Mouse (Mus musculus) megakaryocyte, embryonic 14.5 days (primary cell): Measurements from ENCODE around the gene Ugt1a6b. TPM values are rescaled to one million over a fixed set of nuclear protein-coding genes. Genes with fewer than 3 reads are reported as not detected.
"Not testable (repeated sequence)": the region's sequence is repeated elsewhere in the genome, so short reads cannot be mapped to it uniquely, and the experiment has no call there.

Experiments used
- H3K27me3 ChIP-seq: replicated peaks from 2 replicates; pipeline ENCODE3; 2012; ENCODE audit warnings: inconsistent platforms
- H3K36me3 ChIP-seq: replicated peaks from 2 replicates; pipeline ENCODE3; 2012; ENCODE audit warnings: low read length, inconsistent platforms, mixed read lengths
- H3K4me1 ChIP-seq: 2 replicates; pipeline ENCODE4 v1.6.1; 2012; ENCODE audit warnings: inconsistent platforms
- H3K4me3 ChIP-seq: replicated peaks from 2 replicates; pipeline ENCODE3; 2012; ENCODE audit warnings: moderate library complexity, mild to moderate bottlenecking, inconsistent platforms
- H3K9me3 ChIP-seq: 2 replicates; pipeline ENCODE4 v1.6.1; 2012; ENCODE audit warnings: inconsistent platforms
- FLI1 ChIP-seq: IDR thresholded peaks from 2 replicates; pipeline ENCODE4 v1.6.1; 2012; ENCODE audit warnings: low read length, inconsistent platforms, mixed read lengths
- GATA1 ChIP-seq: IDR thresholded peaks from 3 replicates; pipeline ENCODE4 v1.6.1; 2012; ENCODE audit warnings: mixed read lengths, low read length, inconsistent platforms, borderline replicate concordance
- polyA plus RNA-seq: library from polyadenylated mRNA; stranded (reverse); fragments of >175 nt; gene quantifications from 2 replicates; pipeline ENCODE4 v1.2.3, GENCODE M21; 2012; ENCODE audit warnings: low replicate concordance; ENCODE audit not compliant: insufficient read depth

Ugt1a6b gene
- polyA plus RNA-seq, 1 experiment = not detected

GRCm38 (mm10) chr1:88094941-88095492 is 8.0 kb upstream of the Ugt1a6b start, which contains the start of gene Ugt1a7c:
Ugt1a7c (plus strand) TSS chr1:88095062.
- Histone ChIP-seq H3K36me3 (no peaks in the 10 kb centered on the region), H3K27me3 (no peaks in the 10 kb centered on the region), H3K9me3 (no peaks in the 10 kb centered on the region), H3K4me3 (peak within 1 kb of the TSS; percentile 77), H3K4me1 (peaks cover 26% of the 10 kb centered on the region)
- TF ChIP-seq GATA1 = no peak
- TF ChIP-seq FLI1 = no peak

- H3K9me3 ChIP-seq, H3K4me3 ChIP-seq, H3K36me3 ChIP-seq: not testable (repeated sequence)
- H3K27me3 ChIP-seq = peaks cover 12% of the 10 kb centered on the region
- H3K4me1 ChIP-seq = peaks cover 26% of the 10 kb centered on the region
Measured at GRCm38 (mm10) chr1:88098546-88098945, 4.5 kb upstream of the Ugt1a6b start.

DNA sequence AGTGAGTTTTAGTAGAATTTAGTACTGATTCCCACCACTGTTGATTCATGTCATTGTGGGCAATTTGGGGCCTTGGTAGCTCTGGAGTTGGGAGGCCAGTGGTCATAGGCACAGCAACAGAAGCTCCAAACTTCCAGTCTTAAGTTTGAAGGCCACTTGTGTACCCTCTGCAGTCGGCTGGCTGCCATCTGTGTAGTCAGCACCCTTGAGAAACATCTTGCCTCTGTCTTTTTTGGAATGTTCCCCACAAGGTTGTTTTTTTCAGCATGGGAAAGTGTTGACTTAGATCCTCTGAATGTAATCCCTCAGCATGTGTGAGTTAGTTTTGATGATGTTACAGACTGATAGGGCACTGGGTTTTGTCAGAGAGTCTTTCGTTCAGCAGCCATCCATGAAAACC is 3.4 kb upstream of the Ugt1a6b start:
- H3K9me3 ChIP-seq, H3K36me3 ChIP-seq: not testable (repeated sequence)
- peaks cover 23% of the 10 kb centered on the region for H3K4me1 ChIP-seq

DNA sequence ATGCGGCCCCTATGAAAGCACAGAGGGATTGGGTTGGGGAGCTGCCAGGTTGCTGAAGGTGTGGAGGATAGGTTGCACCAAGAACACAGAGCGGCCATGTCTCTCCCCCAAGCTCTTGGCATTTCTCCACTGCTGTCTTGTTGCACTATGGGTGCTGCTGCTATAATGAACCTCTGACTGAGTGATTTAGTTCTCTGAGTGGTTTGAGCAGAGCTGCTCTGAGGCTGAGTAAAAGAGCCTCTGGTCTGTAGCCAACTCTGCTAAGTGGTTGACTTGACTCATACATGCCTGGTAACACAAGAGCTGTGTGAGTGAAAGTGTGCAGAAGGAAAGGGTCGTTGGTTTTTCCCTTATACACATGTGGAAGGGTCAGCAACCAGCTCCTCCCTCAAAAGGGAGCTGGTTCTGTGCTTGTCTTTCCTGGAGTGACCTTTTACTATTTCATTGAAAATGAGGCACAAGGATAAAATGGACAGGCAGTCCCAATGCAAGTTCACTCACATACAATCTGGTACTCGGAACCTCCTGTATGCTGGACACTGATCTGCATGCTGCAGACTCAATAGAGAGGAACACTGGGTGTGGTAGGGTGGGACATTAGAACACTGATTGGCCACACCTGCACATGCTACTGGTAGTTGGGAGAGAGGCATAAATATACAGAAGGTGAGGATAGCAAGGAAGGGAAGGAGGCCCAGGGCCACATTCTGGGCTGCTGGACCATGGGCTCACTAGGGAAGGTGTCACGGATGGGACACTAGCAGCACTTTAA is 831 bp downstream of the Ugt1a6b start:
- H3K36me3 ChIP-seq, H3K9me3 ChIP-seq: not testable (repeated sequence)
- peaks cover 18% of the 10 kb centered on the region for H3K27me3 ChIP-seq
- H3K4me1 ChIP-seq = peaks cover 19% of the 10 kb centered on the region
- peak overlapping the region; percentile 24 for H3K4me3 ChIP-seq

More for the DNA sequence above, 3.4 kb upstream of the Ugt1a6b start:
- H3K27me3 ChIP-seq = peaks cover 17% of the 10 kb centered on the region
- not testable (repeated sequence) for H3K4me3 ChIP-seq

DNA sequence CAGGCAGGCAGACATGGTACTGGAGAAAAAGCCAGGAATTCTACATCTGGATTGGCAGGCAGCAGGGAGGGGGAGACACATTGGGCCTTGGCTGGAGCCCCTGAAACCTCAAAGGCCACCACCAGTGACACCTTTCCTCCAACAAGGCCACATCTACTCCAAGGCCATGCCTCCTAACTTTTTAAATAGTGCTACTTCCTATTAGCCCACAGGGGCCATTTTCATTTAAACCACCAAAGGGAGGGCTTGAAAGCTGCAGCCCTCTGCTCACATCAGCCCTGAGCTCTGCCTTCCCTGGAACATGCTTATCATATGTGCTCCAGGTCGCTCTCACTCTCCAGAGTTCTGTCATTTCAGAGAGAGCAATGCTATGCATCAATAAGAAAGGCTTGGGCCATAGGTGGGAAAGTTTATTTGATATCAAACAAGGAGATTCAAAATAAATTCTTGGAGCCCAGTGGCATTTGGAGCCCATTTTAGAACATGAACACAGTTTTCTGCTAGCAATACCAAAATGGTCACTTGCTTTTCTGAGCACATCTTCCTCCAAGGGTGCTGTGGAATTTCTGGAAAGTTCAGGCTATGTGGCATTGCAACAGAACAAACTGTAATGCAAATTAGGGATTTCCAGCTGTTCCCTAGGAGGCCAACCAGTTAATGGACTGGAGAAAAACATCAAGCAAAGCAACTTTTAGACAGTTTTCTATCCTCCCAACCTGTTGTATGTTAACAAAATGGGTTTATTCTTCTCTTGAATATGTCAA is 1.8 kb downstream of the Ugt1a6b start:
- Histone ChIP-seq H3K36me3 (no peaks in the 10 kb centered on the region), H3K9me3 (no peaks in the 10 kb centered on the region), H3K4me1 (peaks cover 19% of the 10 kb centered on the region), H3K27me3 (peaks cover 18% of the 10 kb centered on the region), H3K4me3 (no peak overlapping the region)
- TF ChIP-seq FLI1 = no peak

GRCm38 (mm10) chr1:88105656-88106055 is 2.6 kb downstream of the Ugt1a6b start:
- TF ChIP-seq FLI1 (no peak), GATA1 (no peak)
- Histone ChIP-seq H3K4me3 (no peak overlapping the region), H3K4me1 (peaks cover 19% of the 10 kb centered on the region), H3K9me3 (no peaks in the 10 kb centered on the region), H3K27me3 (peaks cover 18% of the 10 kb centered on the region), H3K36me3 (no peaks in the 10 kb centered on the region)

DNA sequence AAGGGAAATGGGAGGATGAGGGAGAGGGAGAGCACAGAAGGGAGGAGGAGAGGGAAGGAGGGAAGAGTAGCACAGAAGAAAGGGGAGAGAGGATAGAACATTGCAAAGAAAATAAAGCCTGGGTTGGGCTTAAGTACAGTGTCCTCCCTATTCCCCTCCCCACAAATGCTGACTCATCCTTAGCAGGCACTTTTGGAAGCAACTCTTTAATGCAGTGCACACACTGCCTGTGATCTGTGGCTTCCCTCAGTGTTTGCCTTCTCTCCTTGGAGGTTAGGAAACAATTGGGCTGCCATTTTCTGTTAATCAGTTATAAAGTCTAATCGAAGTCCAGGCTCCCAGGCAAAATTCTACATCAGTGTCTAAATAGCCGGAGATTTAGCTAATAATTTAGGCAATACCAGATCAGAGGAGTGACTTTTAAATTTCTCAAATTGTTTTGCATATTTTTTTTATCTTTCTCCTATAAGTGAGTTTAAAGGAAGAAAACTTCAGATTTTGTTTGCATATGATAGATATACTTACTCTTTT is 6.0 kb downstream of the Ugt1a6b start:
- H3K36me3 ChIP-seq, H3K9me3 ChIP-seq, H3K27me3 ChIP-seq, H3K4me3 ChIP-seq: not testable (repeated sequence)
- peaks cover 13% of the 10 kb centered on the region for H3K4me1 ChIP-seq

- H3K4me3 ChIP-seq, H3K4me1 ChIP-seq, H3K9me3 ChIP-seq: not testable (repeated sequence)
Measured at GRCm38 (mm10) chr1:88109604-88110003, 6.6 kb downstream of the Ugt1a6b start.

DNA sequence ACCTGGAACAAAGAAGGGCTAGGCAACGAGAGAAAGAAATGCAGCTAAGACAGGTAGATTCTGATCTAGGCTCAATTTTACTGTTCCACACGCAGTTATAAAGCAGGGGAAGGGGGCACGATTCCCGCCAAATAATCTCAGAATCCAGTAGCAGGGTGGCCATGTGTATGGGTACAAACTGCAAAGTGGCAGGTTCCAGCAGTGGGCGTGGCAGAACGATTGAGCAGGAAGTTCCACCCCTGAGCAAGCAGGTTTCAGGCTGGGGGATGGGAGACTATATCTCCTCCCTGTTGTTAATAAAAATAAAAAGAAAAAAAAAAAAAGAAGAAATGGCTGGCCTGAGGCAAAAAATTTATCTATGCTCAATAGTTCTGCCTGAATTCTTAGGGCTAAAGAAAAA is 9.7 kb downstream of the Ugt1a6b start:
- H3K9me3 ChIP-seq, H3K4me1 ChIP-seq, H3K4me3 ChIP-seq, H3K27me3 ChIP-seq, H3K36me3 ChIP-seq: not testable (repeated sequence)

More at GRCm38 (mm10) chr1:88109604-88110003, 6.6 kb downstream of the Ugt1a6b start:
- not testable (repeated sequence) for H3K36me3 ChIP-seq, H3K27me3 ChIP-seq

DNA sequence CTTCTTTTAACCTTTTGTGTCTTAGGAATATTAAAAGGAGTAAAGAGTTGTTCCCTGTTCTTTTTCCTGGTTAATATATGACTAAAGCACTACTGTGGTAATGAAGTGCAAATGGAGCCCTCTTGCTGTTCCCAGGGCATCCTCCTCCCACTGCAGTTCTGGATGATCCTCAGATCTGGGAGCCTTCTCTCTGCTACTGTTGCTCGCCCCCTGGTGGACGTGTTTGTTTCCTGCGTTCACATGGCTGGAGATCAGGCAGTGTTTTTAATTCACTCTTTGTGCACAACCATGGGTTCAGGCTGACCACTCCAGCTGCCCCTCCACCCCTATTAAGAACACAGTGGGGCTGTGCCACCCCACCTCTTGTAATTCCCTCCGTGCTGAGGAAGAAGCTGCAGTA is 17.5 kb downstream of the Ugt1a6b start:
- H3K36me3 ChIP-seq, H3K4me3 ChIP-seq, H3K9me3 ChIP-seq, H3K27me3 ChIP-seq, H3K4me1 ChIP-seq: not testable (repeated sequence)

GRCm38 (mm10) chr1:88121521-88121920 is 18.5 kb downstream of the Ugt1a6b start:
- not testable (repeated sequence) for H3K4me1 ChIP-seq, H3K9me3 ChIP-seq, H3K4me3 ChIP-seq, H3K36me3 ChIP-seq, H3K27me3 ChIP-seq

DNA sequence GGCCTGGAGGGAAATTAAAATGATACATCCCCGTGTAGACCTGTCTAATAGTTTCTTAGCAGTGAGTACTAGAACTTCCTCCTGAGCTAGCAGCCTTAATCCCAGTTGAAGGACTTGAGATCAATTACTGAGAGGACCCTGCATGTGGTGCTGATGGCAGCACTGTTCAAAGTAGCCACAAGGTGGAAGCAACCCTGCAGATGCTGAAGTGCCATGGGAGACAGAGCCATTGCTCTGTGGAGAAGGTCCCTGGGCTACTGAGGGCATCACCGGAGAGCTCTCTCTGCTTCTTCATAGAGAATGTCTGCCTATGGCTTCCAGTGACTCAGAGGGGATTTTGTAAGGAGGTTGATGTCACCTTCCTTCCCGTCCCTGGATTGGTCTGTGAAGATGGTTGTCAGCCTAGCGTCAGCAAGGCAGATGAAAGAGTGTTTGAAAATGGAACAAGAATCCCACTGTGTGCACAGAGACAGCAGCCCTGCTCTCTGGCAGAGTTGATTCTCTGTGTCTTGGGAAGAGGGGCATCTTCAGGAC is 22.8 kb downstream of the Ugt1a6b start:
- H3K36me3 ChIP-seq, H3K9me3 ChIP-seq, H3K27me3 ChIP-seq, H3K4me1 ChIP-seq, H3K4me3 ChIP-seq: not testable (repeated sequence)

- H3K4me3 ChIP-seq, H3K36me3 ChIP-seq, H3K27me3 ChIP-seq, H3K9me3 ChIP-seq: not testable (repeated sequence)
- peaks cover 13% of the 10 kb centered on the region for H3K4me1 ChIP-seq
Measured at GRCm38 (mm10) chr1:88129091-88129490, 26.0 kb downstream of the Ugt1a6b start.

GRCm38 (mm10) chr1:88130223-88130622 is 27.2 kb downstream of the Ugt1a6b start:
- not testable (repeated sequence) for H3K36me3 ChIP-seq, H3K9me3 ChIP-seq

More at GRCm38 (mm10) chr1:88130223-88130622, 27.2 kb downstream of the Ugt1a6b start:
- H3K27me3 ChIP-seq, H3K4me3 ChIP-seq: not testable (repeated sequence)
- H3K4me1 ChIP-seq = peaks cover 13% of the 10 kb centered on the region
